Mouse (Mus musculus): ENCODE results near the gene Slc46a3. TPM values are rescaled to one million over a fixed set of nuclear protein-coding genes. Genes with fewer than 3 reads are reported as not detected.

The Slc46a3 gene
- polyA plus RNA-seq, 1 experiment from 2014 or later = 1.8 TPM

- ATAC-seq (ENCODE audit: low FRiP score, low TSS enrichment) = peak; percentile 92
- Histone ChIP-seq H3K4me1 (ENCODE audit: control insufficient read depth, insufficient read depth, low read length) (peaks cover 8% of the 10 kb centered on the region), H3K4me2 (replicated peaks; ENCODE audit: low read depth, low read length) (peak within 1 kb of the TSS; percentile 89), H3K4me3 (ENCODE audit: low read length) (peak within 1 kb of the TSS; percentile 77), H3K9me3 (ENCODE audit: control insufficient read depth, low read length) (no peaks in the 10 kb centered on the region), H3K36me3 (ENCODE audit: control insufficient read depth, insufficient read depth, low read length) (peaks cover 24% of the 10 kb centered on the region), H3K9ac (ENCODE audit: low read depth, low read length) (peak within 1 kb of the TSS; percentile 80), H3K27me3 (ENCODE audit: control insufficient read depth, insufficient read depth, low read length) (no peaks in the 10 kb centered on the region), H3K27ac (ENCODE audit: low read depth, low read length) (peak within 1 kb of the TSS; percentile 60)
- WGBS = under 1% methylated on average over 67 of the region's 68 CpGs
Observed at GRCm38 (mm10) chr5:147860449-147861261, 34.0 kb downstream of the Slc46a3 start, which contains the start of gene Pomp. TSS of gene Pomp (plus strand) at chr5:147860461.

GRCm38 (mm10) chr5:147860076-147860448, 34.6 kb downstream of the Slc46a3 start:
- Histone ChIP-seq H3K4me3 (ENCODE audit: low read length) (peak overlapping the region; percentile 77), H3K4me1 (ENCODE audit: control insufficient read depth, insufficient read depth, low read length) (peaks cover 8% of the 10 kb centered on the region), H3K4me2 (replicated peaks; ENCODE audit: low read depth, low read length) (peak overlapping the region; percentile 74), H3K9ac (ENCODE audit: low read depth, low read length) (peak overlapping the region; percentile 80), H3K27ac (ENCODE audit: low read depth, low read length) (peak overlapping the region; percentile 60), H3K36me3 (ENCODE audit: control insufficient read depth, insufficient read depth, low read length) (peaks cover 24% of the 10 kb centered on the region), H3K9me3 (ENCODE audit: control insufficient read depth, low read length) (no peaks in the 10 kb centered on the region), H3K27me3 (ENCODE audit: control insufficient read depth, insufficient read depth, low read length) (no peaks in the 10 kb centered on the region)
- WGBS = 2% methylated on average over 18 of the region's 18 CpGs
- no peak for ATAC-seq (ENCODE audit: low FRiP score, low TSS enrichment)

- Histone ChIP-seq H3K36me3 (ENCODE audit: control insufficient read depth, insufficient read depth, low read length) (no peaks in the 10 kb centered on the region), H3K9me3 (ENCODE audit: control insufficient read depth, low read length) (no peaks in the 10 kb centered on the region), H3K27me3 (ENCODE audit: control insufficient read depth, insufficient read depth, low read length) (no peaks in the 10 kb centered on the region), H3K27ac (ENCODE audit: low read depth, low read length) (no peak overlapping the region), H3K4me1 (ENCODE audit: control insufficient read depth, insufficient read depth, low read length) (no peaks in the 10 kb centered on the region), H3K4me3 (ENCODE audit: low read length) (no peak overlapping the region), H3K9ac (ENCODE audit: low read depth, low read length) (no peak overlapping the region), H3K4me2 (replicated peaks; ENCODE audit: low read depth, low read length) (no peak overlapping the region)
- WGBS = 77% methylated on average over 7 of the region's 7 CpGs
- no peak for ATAC-seq (ENCODE audit: low FRiP score, low TSS enrichment)
Observed at GRCm38 (mm10) chr5:147850194-147850593, 44.4 kb downstream of the Slc46a3 start.

- H3K36me3 ChIP-seq (ENCODE audit: control insufficient read depth, insufficient read depth, low read length) = no peaks in the 10 kb centered on the region
- no peaks in the 10 kb centered on the region for H3K27me3 ChIP-seq (ENCODE audit: control insufficient read depth, insufficient read depth, low read length)
- no peak overlapping the region for H3K27ac ChIP-seq (ENCODE audit: low read depth, low read length)
- H3K4me3 ChIP-seq (ENCODE audit: low read length) = no peak overlapping the region
- H3K9me3 ChIP-seq (ENCODE audit: control insufficient read depth, low read length) = no peaks in the 10 kb centered on the region
- 25% methylated on average over 16 of the region's 16 CpGs for WGBS
- H3K4me1 ChIP-seq (ENCODE audit: control insufficient read depth, insufficient read depth, low read length) = no peaks in the 10 kb centered on the region
- no peak overlapping the region for H3K4me2 ChIP-seq (replicated peaks; ENCODE audit: low read depth, low read length)
- ATAC-seq (ENCODE audit: low FRiP score, low TSS enrichment) = peak; percentile 44; the same call in 1 of the 2 replicates
- H3K9ac ChIP-seq (ENCODE audit: low read depth, low read length) = no peak overlapping the region
Observed at GRCm38 (mm10) chr5:147848164-147848863, 46.3 kb downstream of the Slc46a3 start.

- H3K9ac ChIP-seq (ENCODE audit: low read depth, low read length) = no peak overlapping the region
- H3K27me3 ChIP-seq (ENCODE audit: control insufficient read depth, insufficient read depth, low read length) = no peaks in the 10 kb centered on the region
- no peak overlapping the region for H3K4me3 ChIP-seq (ENCODE audit: low read length)
- no peak for ATAC-seq (ENCODE audit: low FRiP score, low TSS enrichment)
- WGBS = 61% methylated on average over 5 of the region's 5 CpGs
- no peaks in the 10 kb centered on the region for H3K36me3 ChIP-seq (ENCODE audit: control insufficient read depth, insufficient read depth, low read length)
- H3K27ac ChIP-seq (ENCODE audit: low read depth, low read length) = no peak overlapping the region
- no peak overlapping the region for H3K4me2 ChIP-seq (replicated peaks; ENCODE audit: low read depth, low read length)
- no peaks in the 10 kb centered on the region for H3K9me3 ChIP-seq (ENCODE audit: control insufficient read depth, low read length)
- no peaks in the 10 kb centered on the region for H3K4me1 ChIP-seq (ENCODE audit: control insufficient read depth, insufficient read depth, low read length)
Observed at GRCm38 (mm10) chr5:147847361-147847760, 47.3 kb downstream of the Slc46a3 start.

GRCm38 (mm10) chr5:147845319-147845718, 49.3 kb downstream of the Slc46a3 start:
- no peak overlapping the region for H3K27ac ChIP-seq (ENCODE audit: low read depth, low read length)
- no peaks in the 10 kb centered on the region for H3K9me3 ChIP-seq (ENCODE audit: control insufficient read depth, low read length)
- no peaks in the 10 kb centered on the region for H3K4me1 ChIP-seq (ENCODE audit: control insufficient read depth, insufficient read depth, low read length)
- no peaks in the 10 kb centered on the region for H3K36me3 ChIP-seq (ENCODE audit: control insufficient read depth, insufficient read depth, low read length)
- H3K4me2 ChIP-seq (replicated peaks; ENCODE audit: low read depth, low read length) = no peak overlapping the region
- no peak overlapping the region for H3K4me3 ChIP-seq (ENCODE audit: low read length)
- ATAC-seq (ENCODE audit: low FRiP score, low TSS enrichment) = no peak
- 76% methylated on average over 3 of the region's 3 CpGs for WGBS
- no peaks in the 10 kb centered on the region for H3K27me3 ChIP-seq (ENCODE audit: control insufficient read depth, insufficient read depth, low read length)
- no peak overlapping the region for H3K9ac ChIP-seq (ENCODE audit: low read depth, low read length)

GRCm38 (mm10) chr5:147843340-147843739, 51.3 kb downstream of the Slc46a3 start:
- H3K27me3 ChIP-seq (ENCODE audit: control insufficient read depth, insufficient read depth, low read length) = no peaks in the 10 kb centered on the region
- no peaks in the 10 kb centered on the region for H3K36me3 ChIP-seq (ENCODE audit: control insufficient read depth, insufficient read depth, low read length)
- H3K27ac ChIP-seq (ENCODE audit: low read depth, low read length) = no peak overlapping the region
- H3K4me1 ChIP-seq (ENCODE audit: control insufficient read depth, insufficient read depth, low read length) = no peaks in the 10 kb centered on the region
- no peak overlapping the region for H3K4me3 ChIP-seq (ENCODE audit: low read length)
- no peak overlapping the region for H3K4me2 ChIP-seq (replicated peaks; ENCODE audit: low read depth, low read length)
- no peaks in the 10 kb centered on the region for H3K9me3 ChIP-seq (ENCODE audit: control insufficient read depth, low read length)
- ATAC-seq (ENCODE audit: low FRiP score, low TSS enrichment) = no peak
- WGBS = 64% methylated on average over 6 of the region's 7 CpGs
- H3K9ac ChIP-seq (ENCODE audit: low read depth, low read length) = no peak overlapping the region

GRCm38 (mm10) chr5:147839418-147839817, 55.2 kb downstream of the Slc46a3 start:
- Histone ChIP-seq H3K4me2 (replicated peaks; ENCODE audit: low read depth, low read length) (no peak overlapping the region), H3K4me1 (ENCODE audit: control insufficient read depth, insufficient read depth, low read length) (peaks cover 6% of the 10 kb centered on the region; the same call in 1 of the 2 replicates), H3K4me3 (ENCODE audit: low read length) (no peak overlapping the region), H3K27ac (ENCODE audit: low read depth, low read length) (no peak overlapping the region), H3K9ac (ENCODE audit: low read depth, low read length) (no peak overlapping the region), H3K9me3 (ENCODE audit: control insufficient read depth, low read length) (no peaks in the 10 kb centered on the region), H3K27me3 (ENCODE audit: control insufficient read depth, insufficient read depth, low read length) (0 out of 2 replicates have a peak, but pooled peaks cover 3% of the 10 kb centered on the region), H3K36me3 (ENCODE audit: control insufficient read depth, insufficient read depth, low read length) (no peaks in the 10 kb centered on the region)
- 75% methylated on average over 12 of the region's 12 CpGs for WGBS
- ATAC-seq (ENCODE audit: low FRiP score, low TSS enrichment) = no peak

Measured in kidney, embryonic 14.5 days (tissue).